Mouse (Mus musculus) neural tube, embryonic 11.5 days (tissue): ENCODE measurements at regions not wholly inside any gene's neighbourhood (a gene's known extent, or its start where the extent isn't known, plus 50 kb on each side); places are given as distances from the start of the nearest gene placed in this dataset.

Experiments used
- ATAC-seq: fragments of 200-750 bp; cut with Nextera tagmentation; 2 replicates; pipeline ENCODE4 v1.8.0; 2017; ENCODE audit warnings: moderate number of reproducible peaks, mild to moderate bottlenecking, moderate TSS enrichment, moderate library complexity; ENCODE audit not compliant: insufficient read depth, low FRiP score, low TSS enrichment
- DNase-seq: peaks from one replicate; pipeline ENCODE4 v3.0.0-alpha.2; 2015; ENCODE audit warnings: low spot score
- H3K27ac ChIP-seq: fragments of 300-500 bp; sonication (generic); 2 replicates; pipeline ENCODE4 v1.5.1; 2014; ENCODE audit warnings: low read depth, mild to moderate bottlenecking, low read length
- H3K27me3 ChIP-seq: fragments of 300-500 bp; sonication (generic); 2 replicates; pipeline ENCODE4 v1.6.1; 2014; ENCODE audit warnings: mild to moderate bottlenecking, low read length, mixed read lengths; ENCODE audit not compliant: control insufficient read depth, insufficient read depth
- H3K36me3 ChIP-seq: fragments of 300-500 bp; sonication (generic); 2 replicates; pipeline ENCODE4 v1.6.1; 2014; ENCODE audit warnings: mild to moderate bottlenecking, low read length, moderate library complexity, mixed read lengths; ENCODE audit not compliant: control insufficient read depth, insufficient read depth
- H3K4me1 ChIP-seq: fragments of 300-500 bp; sonication (generic); 2 replicates; pipeline ENCODE4 v1.6.1; 2014; ENCODE audit warnings: low read length, mixed read lengths; ENCODE audit not compliant: control insufficient read depth, insufficient read depth
- H3K4me2 ChIP-seq: fragments of 300-500 bp; sonication (generic); 2 replicates; pipeline ENCODE4 v1.6.1; 2014; ENCODE audit warnings: low read depth, mild to moderate bottlenecking, moderate library complexity
- H3K4me3 ChIP-seq: fragments of 300-500 bp; sonication (generic); 2 replicates; pipeline ENCODE4 v1.5.1; 2014; ENCODE audit warnings: low read depth, low read length
- H3K9ac ChIP-seq: fragments of 300-500 bp; sonication (generic); 2 replicates; pipeline ENCODE4 v1.6.1; 2014; ENCODE audit warnings: mild to moderate bottlenecking, low read length
- H3K9me3 ChIP-seq: fragments of 300-500 bp; sonication (generic); 2 replicates; pipeline ENCODE4 v1.6.1; 2016; ENCODE audit warnings: low read length; ENCODE audit not compliant: control insufficient read depth
- WGBS: fragments of 180-500 bp; shearing (Covaris S2); extraction: QIAGEN DNeasy Blood & Tissue Kit; methylation state at CpG from one replicate; pipeline ENCODE4 v1.1.7; 2014; 5-methylcytosine and 5-hydroxymethylcytosine counted together

GRCm38 (mm10) chr13:31481105-31481844 lies 74.7 kb upstream of the Foxq1 start:
- H3K9ac ChIP-seq, result no peak overlapping the region
- ATAC-seq (no peak), DNase-seq (no peak)
- no peak overlapping the region for H3K4me2 ChIP-seq
- H3K36me3 ChIP-seq, result no peaks in the 10 kb centered on the region
- no peak overlapping the region for H3K4me3 ChIP-seq
- no peak overlapping the region for H3K27ac ChIP-seq
- no peaks in the 10 kb centered on the region for H3K27me3 ChIP-seq
- no peaks in the 10 kb centered on the region for H3K9me3 ChIP-seq
- H3K4me1 ChIP-seq, result no peaks in the 10 kb centered on the region
- WGBS, result 87% methylated on average over 7 of the region's 7 CpGs

GRCm38 (mm10) chr13:31486373-31486772 lies 69.6 kb upstream of the Foxq1 start:
- H3K27ac ChIP-seq, result no peak overlapping the region
- no peak overlapping the region for H3K4me2 ChIP-seq
- no peaks in the 10 kb centered on the region for H3K4me1 ChIP-seq
- H3K9me3 ChIP-seq, result no peaks in the 10 kb centered on the region
- H3K4me3 ChIP-seq, result no peak overlapping the region
- H3K27me3 ChIP-seq, result no peaks in the 10 kb centered on the region
- no peak overlapping the region for H3K9ac ChIP-seq
- ATAC-seq (no peak), DNase-seq (no peak)
- WGBS, result 89% methylated on average over 3 of the region's 3 CpGs
- H3K36me3 ChIP-seq, result no peaks in the 10 kb centered on the region

GRCm38 (mm10) chr13:31488186-31488585 lies 67.7 kb upstream of the Foxq1 start:
- H3K4me1 ChIP-seq, result no peaks in the 10 kb centered on the region
- no peak overlapping the region for H3K4me2 ChIP-seq
- H3K4me3 ChIP-seq, result no peak overlapping the region
- H3K27ac ChIP-seq, result no peak overlapping the region
- H3K27me3 ChIP-seq, result no peaks in the 10 kb centered on the region
- H3K9me3 ChIP-seq, result no peaks in the 10 kb centered on the region
- H3K36me3 ChIP-seq, result no peaks in the 10 kb centered on the region
- no peak overlapping the region for H3K9ac ChIP-seq
- DNase-seq (no peak), ATAC-seq (no peak)

- DNase-seq, result no peak
- H3K4me1 ChIP-seq, result no peaks in the 10 kb centered on the region
- no peak overlapping the region for H3K27ac ChIP-seq
- no peaks in the 10 kb centered on the region for H3K9me3 ChIP-seq
- H3K4me3 ChIP-seq, result no peak overlapping the region
- no peak overlapping the region for H3K9ac ChIP-seq
- H3K4me2 ChIP-seq, result no peak overlapping the region
- 93% methylated on average over 10 of the region's 10 CpGs for WGBS
- ATAC-seq, result no peak
- no peaks in the 10 kb centered on the region for H3K27me3 ChIP-seq
- no peaks in the 10 kb centered on the region for H3K36me3 ChIP-seq
Measured at GRCm38 (mm10) chr13:31503191-31503590, 52.7 kb upstream of the Foxq1 start.

- ATAC-seq (no peak), DNase-seq (no peak)
- Histone ChIP-seq H3K4me1 (no peaks in the 10 kb centered on the region), H3K4me3 (no peak overlapping the region), H3K4me2 (no peak overlapping the region), H3K9me3 (no peaks in the 10 kb centered on the region), H3K36me3 (no peaks in the 10 kb centered on the region), H3K27me3 (no peaks in the 10 kb centered on the region), H3K27ac (no peak overlapping the region), H3K9ac (no peak overlapping the region)
- 87% methylated on average over 11 of the region's 11 CpGs for WGBS
Measured at GRCm38 (mm10) chr13:31503832-31504231, 52.1 kb upstream of the Foxq1 start.

- Histone ChIP-seq H3K36me3 (no peaks in the 10 kb centered on the region), H3K4me3 (no peak overlapping the region), H3K27ac (no peak overlapping the region), H3K27me3 (no peaks in the 10 kb centered on the region), H3K4me2 (no peak overlapping the region), H3K9me3 (no peaks in the 10 kb centered on the region), H3K4me1 (no peaks in the 10 kb centered on the region), H3K9ac (no peak overlapping the region)
- no peak for ATAC-seq
- WGBS, result 91% methylated on average over 6 of the region's 7 CpGs
- no peak for DNase-seq
Measured at GRCm38 (mm10) chr13:31504316-31504715, 51.6 kb upstream of the Foxq1 start.

GRCm38 (mm10) chr13:31505386-31505785 lies 50.5 kb upstream of the Foxq1 start:
- H3K9me3 ChIP-seq, result no peaks in the 10 kb centered on the region
- no peak overlapping the region for H3K4me3 ChIP-seq
- no peaks in the 10 kb centered on the region for H3K4me1 ChIP-seq
- H3K4me2 ChIP-seq, result no peak overlapping the region
- no peak overlapping the region for H3K27ac ChIP-seq
- ATAC-seq, result no peak
- H3K27me3 ChIP-seq, result no peaks in the 10 kb centered on the region
- no peak overlapping the region for H3K9ac ChIP-seq
- H3K36me3 ChIP-seq, result no peaks in the 10 kb centered on the region
- DNase-seq, result no peak
- 89% methylated on average over 10 of the region's 10 CpGs for WGBS
